ENCODE assay signal across 21 mouse cellular contexts in genomic region chr9:58668171-58668570, GRCm38 (mm10).
DNase-seq lines count a peak whose midpoint lies in the region; ATAC-seq and TF ChIP-seq lines count a peak whose summit lies in the region.
"Had no signal": no experiment of that assay in that cellular context is flagged by ENCODE, and none has a peak within 500 bp of the region (broad histone marks: within the 10 kb centered on the region; RNA-seq: fewer than 3 reads in every experiment).

No protein-coding gene starts in this region.

- no peak for ATAC-seq in heart, embryonic 12.5 days (ENCODE audit: insufficient number of reproducible peaks, low FRiP score)
- 0 out of 2 replicates have a peak, but pooled peaks have one; percentile 35 for ATAC-seq in heart, embryonic 16.5 days (replicated peaks; ENCODE audit: extremely low read depth, insufficient read depth, low FRiP score)
- ATAC-seq in liver, embryonic 13.5 days (ENCODE audit: low read depth), result no peak; the same call in 1 of the 2 replicates
- no peak for ATAC-seq in liver, postnatal 0 days
- ATAC-seq: forebrain, embryonic 16.5 days; hindbrain, embryonic 16.5 days; inflammation-experienced regulatory T-cells, adult 6 months; intestine, postnatal 0 days had no signal

- H3K36me3 ChIP-seq in heart, embryonic 12.5 days, result peaks cover 24% of the 10 kb centered on the region
- H3K36me3 ChIP-seq in heart, embryonic 16.5 days (ENCODE audit: control insufficient read depth, insufficient read depth), result peaks cover 5% of the 10 kb centered on the region
- peaks cover 35% of the 10 kb centered on the region for H3K36me3 ChIP-seq in liver, embryonic 13.5 days
- H3K36me3 ChIP-seq in liver, postnatal 0 days (replicated peaks; ENCODE audit: insufficient read depth, low read length), result peaks cover 11% of the 10 kb centered on the region; the same call in 1 of the 2 replicates
- H3K36me3 ChIP-seq: forebrain, embryonic 12.5 days had no signal

- no peak overlapping the region for H3K4me3 ChIP-seq in heart, embryonic 12.5 days
- H3K4me3 ChIP-seq in heart, embryonic 16.5 days (ENCODE audit: low read length), result no peak overlapping the region
- H3K4me3 ChIP-seq in liver, embryonic 13.5 days (replicated peaks), result no peak overlapping the region
- no peak overlapping the region for H3K4me3 ChIP-seq in liver, postnatal 0 days (ENCODE audit: low read depth, low read length)
- H3K4me3 ChIP-seq: embryonic facial prominence, embryonic 15.5 days; forebrain, embryonic 12.5 days; hindbrain, embryonic 12.5 days had no signal

- no peaks in the 10 kb centered on the region for H3K9me3 ChIP-seq in heart, embryonic 12.5 days (replicated peaks)
- no peaks in the 10 kb centered on the region for H3K9me3 ChIP-seq in heart, embryonic 16.5 days (replicated peaks; ENCODE audit: control insufficient read depth, low read length)
- no peaks in the 10 kb centered on the region for H3K9me3 ChIP-seq in liver, embryonic 13.5 days (replicated peaks)
- H3K9me3 ChIP-seq in liver, postnatal 0 days (ENCODE audit: low read length), result no peaks in the 10 kb centered on the region
- H3K9me3 ChIP-seq: embryonic facial prominence, embryonic 15.5 days; forebrain, embryonic 12.5 days; hindbrain, embryonic 12.5 days had no signal

- DNase-seq in heart, adult 18-20 months, result no peak
- DNase-seq in heart, adult 9 months (ENCODE audit: low spot score in 2 of 2), result no peak
- no peak for DNase-seq in liver, embryonic 13.5 days
- DNase-seq in liver, postnatal 0 days, result no peak
- DNase-seq in MN1 (ENCODE audit: low spot score), result no peak
- DNase-seq: adrenal gland, adult 8-10 months; cerebellum, adult 11 months; cerebellum, adult 8-10 months; cerebellum, postnatal 14 days; embryo, embryonic 11 days; gastrocnemius, postnatal 10 days; kidney, adult 8-10 months had no signal

- peak overlapping the region; percentile 49; the same call in 1 of the 2 replicates for H3K27ac ChIP-seq in heart, embryonic 12.5 days (ENCODE audit: poor library complexity, severe bottlenecking)
- H3K27ac ChIP-seq in heart, embryonic 16.5 days (ENCODE audit: low read length), result peak overlapping the region; percentile 37
- peak overlapping the region; percentile 31; the same call in 1 of the 2 replicates for H3K27ac ChIP-seq in liver, embryonic 13.5 days
- no peak overlapping the region for H3K27ac ChIP-seq in liver, postnatal 0 days (ENCODE audit: low read depth)
- H3K27ac ChIP-seq: embryonic facial prominence, embryonic 15.5 days; forebrain, embryonic 12.5 days; hindbrain, embryonic 12.5 days had no signal

- no peak for TF ChIP-seq EP300 in liver, postnatal 0 days (IDR thresholded peaks at IDR 0.05; ENCODE audit: low read depth)

- H3K27me3 ChIP-seq in heart, embryonic 12.5 days (replicated peaks), result no peaks in the 10 kb centered on the region
- no peaks in the 10 kb centered on the region for H3K27me3 ChIP-seq in heart, embryonic 16.5 days (ENCODE audit: control insufficient read depth, insufficient read depth, low read length)
- H3K27me3 ChIP-seq in liver, embryonic 13.5 days, result no peaks in the 10 kb centered on the region
- no peaks in the 10 kb centered on the region for H3K27me3 ChIP-seq in liver, postnatal 0 days (ENCODE audit: insufficient read depth, low read length)
- H3K27me3 ChIP-seq: embryonic facial prominence, embryonic 15.5 days; forebrain, embryonic 12.5 days; hindbrain, embryonic 12.5 days had no signal

- H3K4me1 ChIP-seq in heart, embryonic 12.5 days (replicated peaks), result peaks cover 27% of the 10 kb centered on the region
- H3K4me1 ChIP-seq in heart, embryonic 16.5 days (ENCODE audit: control insufficient read depth, insufficient read depth, low read length), result peaks cover 14% of the 10 kb centered on the region
- H3K4me1 ChIP-seq in liver, embryonic 13.5 days (replicated peaks), result peaks cover 27% of the 10 kb centered on the region
- no peaks in the 10 kb centered on the region for H3K4me1 ChIP-seq in liver, postnatal 0 days (ENCODE audit: insufficient read depth)
- H3K4me1 ChIP-seq: forebrain, embryonic 12.5 days; hindbrain, embryonic 12.5 days had no signal

- no peak overlapping the region for H3K9ac ChIP-seq in heart, embryonic 12.5 days
- H3K9ac ChIP-seq in heart, embryonic 16.5 days (ENCODE audit: low read length), result no peak overlapping the region
- no peak overlapping the region for H3K9ac ChIP-seq in liver, embryonic 13.5 days
- no peak overlapping the region for H3K9ac ChIP-seq in liver, postnatal 0 days (replicated peaks)
- H3K9ac ChIP-seq: embryonic facial prominence, embryonic 15.5 days; forebrain, embryonic 12.5 days; hindbrain, embryonic 12.5 days had no signal

- 64% methylated on average over 3 of the region's 3 CpGs for WGBS in heart, embryonic 12.5 days
- 53% methylated on average over 3 of the region's 3 CpGs for WGBS in heart, embryonic 16.5 days
- WGBS in liver, embryonic 13.5 days (ENCODE audit: insufficient replicate concordance), result 83% methylated on average over 3 of the region's 3 CpGs
- 90% methylated on average over 3 of the region's 3 CpGs for WGBS in liver, postnatal 0 days (ENCODE audit: insufficient replicate concordance)

- TF ChIP-seq CTCF in liver, postnatal 0 days (IDR thresholded peaks at IDR 0.05; ENCODE audit: low read depth), result no peak

- no peak overlapping the region for H3K4me2 ChIP-seq in heart, embryonic 12.5 days
- H3K4me2 ChIP-seq in heart, embryonic 16.5 days (ENCODE audit: low read depth, low read length), result no peak overlapping the region
- no peak overlapping the region for H3K4me2 ChIP-seq in liver, embryonic 13.5 days
- no peak overlapping the region for H3K4me2 ChIP-seq in liver, postnatal 0 days (ENCODE audit: low read depth, low read length)
- H3K4me2 ChIP-seq: embryonic facial prominence, embryonic 15.5 days; forebrain, embryonic 12.5 days; hindbrain, embryonic 12.5 days had no signal
